Mouse (Mus musculus): ENCODE measurements around the gene Cnbd2. TPM values are rescaled to one million over a fixed set of nuclear protein-coding genes. Genes with fewer than 3 reads are reported as not detected.

Cnbd2 gene
- polyA plus RNA-seq, 1 experiment, result 1.7 TPM

DNA sequence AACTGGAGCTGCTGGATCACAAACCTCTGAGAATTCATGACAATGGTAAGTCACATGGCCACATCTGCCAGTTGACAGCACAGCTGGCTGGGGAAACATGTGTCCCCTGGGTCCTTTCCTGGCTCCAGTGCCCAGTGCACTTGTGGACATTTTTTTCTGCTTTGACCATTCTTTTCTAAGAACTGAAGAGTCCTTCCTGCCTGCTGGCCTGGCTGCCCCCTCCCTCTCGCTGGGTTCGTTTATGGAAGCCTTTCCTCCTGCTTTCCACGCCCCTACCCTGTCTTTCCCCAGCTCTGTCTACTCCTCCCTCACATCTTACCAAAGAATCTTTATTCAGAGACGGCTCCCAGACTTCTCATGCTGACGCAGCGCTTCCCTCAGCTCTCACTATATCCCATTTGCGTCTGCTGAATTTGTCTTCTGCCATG lies 41.2 kb downstream of the Cnbd2 start:
- Histone ChIP-seq H3K4me3 (ENCODE audit: insufficient read depth, poor library complexity, severe bottlenecking) (no peak overlapping the region), H3ac (ENCODE audit: control insufficient read depth, insufficient read length, low read depth) (no peak overlapping the region), H3K79me3 (ENCODE audit: low read depth) (no peaks in the 10 kb centered on the region), H3K36me3 (ENCODE audit: control insufficient read depth, insufficient read depth) (no peaks in the 10 kb centered on the region), H3K27me3 (ENCODE audit: control insufficient read depth, insufficient read depth, insufficient read length) (no peaks in the 10 kb centered on the region), H3K79me2 (ENCODE audit: control insufficient read depth, insufficient read depth) (no peaks in the 10 kb centered on the region)
- TF ChIP-seq MYOD1 (IDR thresholded peaks at IDR 0.05; ENCODE audit: control insufficient read depth, insufficient read length, low read depth) (no peak), USF1 (IDR thresholded peaks at IDR 0.05; ENCODE audit: low read depth) (peak; percentile 39)

DNA sequence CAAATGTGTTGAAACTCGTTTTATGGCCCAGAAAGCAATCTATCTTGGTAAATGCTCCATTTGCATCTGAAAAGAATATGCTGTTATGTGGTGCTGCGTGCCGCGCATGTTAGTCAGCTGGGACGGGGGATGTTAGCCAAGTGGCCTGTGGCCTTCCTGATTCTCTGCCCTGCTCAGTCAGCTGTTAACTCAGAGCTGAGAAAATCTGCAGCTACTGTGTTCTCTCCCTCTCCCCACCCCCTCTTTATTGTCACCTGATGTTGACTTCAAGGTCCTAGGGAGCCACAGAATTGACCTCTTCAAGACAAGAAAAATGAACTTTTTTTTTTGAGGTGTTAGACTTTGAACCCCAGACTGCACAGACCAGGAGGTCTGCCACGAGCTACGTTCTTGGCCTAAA lies 43.9 kb downstream of the Cnbd2 start:
- Histone ChIP-seq H3ac (ENCODE audit: control insufficient read depth, insufficient read length, low read depth) (no peak overlapping the region), H3K36me3 (ENCODE audit: control insufficient read depth, insufficient read depth) (no peaks in the 10 kb centered on the region), H3K79me2 (ENCODE audit: control insufficient read depth, insufficient read depth) (no peaks in the 10 kb centered on the region), H3K79me3 (ENCODE audit: low read depth) (no peaks in the 10 kb centered on the region), H3K27me3 (ENCODE audit: control insufficient read depth, insufficient read depth, insufficient read length) (no peaks in the 10 kb centered on the region), H3K4me3 (ENCODE audit: insufficient read depth, poor library complexity, severe bottlenecking) (no peak overlapping the region)
- no peak for TF ChIP-seq CTCF (IDR thresholded peaks at IDR 0.05; ENCODE audit: control insufficient read depth, insufficient read depth, insufficient read length)
- no peak for TF ChIP-seq FOSL1 (IDR thresholded peaks at IDR 0.05; ENCODE audit: insufficient read depth, low read length, poor library complexity, severe bottlenecking)

DNA sequence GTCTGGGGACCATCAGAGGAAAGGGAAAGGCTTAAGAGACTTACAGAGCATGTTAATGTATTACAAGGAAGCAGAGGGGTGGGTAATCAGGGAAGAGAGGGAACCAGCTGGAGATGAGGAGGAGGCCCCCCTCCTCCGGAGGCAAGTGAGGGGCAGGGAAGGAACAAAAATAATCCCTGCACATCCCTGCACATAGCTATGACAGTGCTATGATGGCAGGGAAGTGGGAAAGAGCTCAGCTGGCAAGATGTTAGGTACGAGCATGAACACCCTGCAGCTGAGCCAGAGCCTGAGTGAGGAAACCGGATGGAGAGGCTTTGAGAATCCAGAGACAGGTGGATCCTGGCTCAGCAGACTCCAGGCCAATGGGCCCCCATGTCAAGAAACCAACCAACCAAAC lies 56.4 kb downstream of the Cnbd2 start:
- Histone ChIP-seq H3K79me3 (ENCODE audit: low read depth) (no peaks in the 10 kb centered on the region), H3K79me2 (ENCODE audit: control insufficient read depth, insufficient read depth) (no peaks in the 10 kb centered on the region), H3K4me3 (ENCODE audit: insufficient read depth, poor library complexity, severe bottlenecking) (no peak overlapping the region), H3K27me3 (ENCODE audit: control insufficient read depth, insufficient read depth, insufficient read length) (no peaks in the 10 kb centered on the region), H3ac (ENCODE audit: control insufficient read depth, insufficient read length, low read depth) (no peak overlapping the region), H3K36me3 (ENCODE audit: control insufficient read depth, insufficient read depth) (no peaks in the 10 kb centered on the region)
- no peak for TF ChIP-seq MYOG (IDR thresholded peaks at IDR 0.05; ENCODE audit: control insufficient read depth, extremely low read depth, insufficient read length)
- TF ChIP-seq CEBPB (IDR thresholded peaks at IDR 0.05; ENCODE audit: low read depth), result no peak
- TF ChIP-seq FOSL1 (IDR thresholded peaks at IDR 0.05; ENCODE audit: insufficient read depth, low read length, poor library complexity, severe bottlenecking), result no peak
- TF ChIP-seq MAX (IDR thresholded peaks at IDR 0.05), result no peak
- no peak for TF ChIP-seq CTCF (IDR thresholded peaks at IDR 0.05; ENCODE audit: control insufficient read depth, insufficient read depth, insufficient read length)
- TF ChIP-seq MYOD1 (IDR thresholded peaks at IDR 0.05; ENCODE audit: control insufficient read depth, insufficient read length, low read depth), result no peak
- no peak for TF ChIP-seq USF1 (IDR thresholded peaks at IDR 0.05; ENCODE audit: low read depth)

DNA sequence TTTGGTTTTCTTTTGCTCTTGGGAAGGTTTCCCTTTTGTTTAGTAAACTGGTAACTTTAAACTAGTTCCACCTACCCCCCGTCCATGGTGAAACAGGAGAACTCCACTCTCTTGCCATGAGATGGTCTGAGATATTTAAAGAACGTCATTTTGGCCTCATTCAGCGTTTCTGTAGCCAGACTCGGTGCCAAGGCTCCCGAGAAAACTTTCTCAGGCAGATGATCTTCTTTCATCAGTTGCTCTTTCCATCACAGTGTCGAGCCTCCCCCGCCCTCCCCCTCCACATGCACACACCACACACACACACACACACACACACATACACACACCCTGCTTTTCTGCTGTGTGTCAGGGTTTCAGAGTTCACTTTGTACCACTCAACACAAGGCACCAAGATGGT lies 58.8 kb downstream of the Cnbd2 start:
- Histone ChIP-seq H3ac (ENCODE audit: control insufficient read depth, insufficient read length, low read depth) (no peak overlapping the region), H3K4me3 (ENCODE audit: insufficient read depth, poor library complexity, severe bottlenecking) (no peak overlapping the region), H3K79me3 (ENCODE audit: low read depth) (no peaks in the 10 kb centered on the region), H3K36me3 (ENCODE audit: control insufficient read depth, insufficient read depth) (no peaks in the 10 kb centered on the region), H3K27me3 (ENCODE audit: control insufficient read depth, insufficient read depth, insufficient read length) (no peaks in the 10 kb centered on the region), H3K79me2 (ENCODE audit: control insufficient read depth, insufficient read depth) (no peaks in the 10 kb centered on the region)
- no peak for TF ChIP-seq MYOG (IDR thresholded peaks at IDR 0.05; ENCODE audit: control insufficient read depth, extremely low read depth, insufficient read length)
- TF ChIP-seq CTCF (IDR thresholded peaks at IDR 0.05; ENCODE audit: control insufficient read depth, insufficient read depth, insufficient read length), result no peak
- no peak for TF ChIP-seq MYOD1 (IDR thresholded peaks at IDR 0.05; ENCODE audit: control insufficient read depth, insufficient read length, low read depth)
- TF ChIP-seq FOSL1 (IDR thresholded peaks at IDR 0.05; ENCODE audit: insufficient read depth, low read length, poor library complexity, severe bottlenecking), result no peak
- no peak for TF ChIP-seq CEBPB (IDR thresholded peaks at IDR 0.05; ENCODE audit: low read depth)
- no peak for TF ChIP-seq MAX (IDR thresholded peaks at IDR 0.05)
- TF ChIP-seq USF1 (IDR thresholded peaks at IDR 0.05; ENCODE audit: low read depth), result no peak

DNA sequence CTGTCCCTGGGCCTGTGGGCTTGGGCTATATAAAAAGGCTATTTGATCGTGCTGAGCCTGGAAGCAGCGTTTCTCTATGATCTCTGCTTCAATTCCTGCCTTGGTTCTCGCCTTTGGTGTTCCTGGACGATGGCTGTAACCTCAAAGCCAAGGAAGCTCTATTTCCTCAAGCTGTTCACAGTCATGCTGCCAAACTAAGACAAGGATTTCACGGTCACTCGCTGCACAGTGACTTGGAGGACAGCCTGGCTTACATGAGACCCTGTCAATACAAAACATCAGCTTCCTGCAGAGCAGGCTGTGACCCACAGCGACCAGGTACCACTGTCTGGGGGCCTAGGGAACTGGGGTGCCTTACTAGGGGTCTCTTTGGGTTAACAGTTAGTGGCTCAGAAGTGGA lies 64.9 kb downstream of the Cnbd2 start:
- no peak for TF ChIP-seq CEBPB (IDR thresholded peaks at IDR 0.05; ENCODE audit: low read depth)
- TF ChIP-seq MYOG (IDR thresholded peaks at IDR 0.05; ENCODE audit: control insufficient read depth, extremely low read depth, insufficient read length), result no peak
- TF ChIP-seq MYOD1 (IDR thresholded peaks at IDR 0.05; ENCODE audit: control insufficient read depth, insufficient read length, low read depth), result no peak
- TF ChIP-seq USF1 (IDR thresholded peaks at IDR 0.05; ENCODE audit: low read depth), result no peak
- no peak for TF ChIP-seq MAX (IDR thresholded peaks at IDR 0.05)
- no peak for TF ChIP-seq CTCF (IDR thresholded peaks at IDR 0.05; ENCODE audit: control insufficient read depth, insufficient read depth, insufficient read length)
- TF ChIP-seq FOSL1 (IDR thresholded peaks at IDR 0.05; ENCODE audit: insufficient read depth, low read length, poor library complexity, severe bottlenecking), result no peak
- Histone ChIP-seq H3K4me3 (ENCODE audit: insufficient read depth, poor library complexity, severe bottlenecking) (no peak overlapping the region), H3K79me2 (ENCODE audit: control insufficient read depth, insufficient read depth) (no peaks in the 10 kb centered on the region), H3K27me3 (ENCODE audit: control insufficient read depth, insufficient read depth, insufficient read length) (no peaks in the 10 kb centered on the region), H3K79me3 (ENCODE audit: low read depth) (no peaks in the 10 kb centered on the region), H3K36me3 (ENCODE audit: control insufficient read depth, insufficient read depth) (no peaks in the 10 kb centered on the region), H3ac (ENCODE audit: control insufficient read depth, insufficient read length, low read depth) (no peak overlapping the region)

DNA sequence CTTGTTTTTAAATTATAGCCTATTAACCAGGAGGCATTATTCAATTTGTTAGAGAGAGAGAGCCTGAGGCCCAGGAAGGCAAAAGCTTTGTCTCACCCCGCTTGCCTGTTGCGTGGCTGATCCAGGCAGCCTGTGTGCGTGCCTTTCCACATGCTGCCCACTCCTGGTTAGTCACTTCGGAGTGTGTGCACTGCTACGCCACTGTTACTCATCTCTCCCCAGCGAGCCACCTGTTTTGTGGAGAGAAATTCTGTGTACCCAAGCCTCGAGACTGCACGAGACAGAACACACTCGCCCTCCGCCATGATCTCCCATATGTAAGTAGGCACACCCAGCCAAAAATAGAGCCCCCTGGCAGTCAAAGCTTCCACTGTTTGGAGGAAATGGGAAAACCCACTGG lies 67.8 kb downstream of the Cnbd2 start:
- Histone ChIP-seq H3K27me3 (ENCODE audit: control insufficient read depth, insufficient read depth, insufficient read length) (no peaks in the 10 kb centered on the region), H3K79me3 (ENCODE audit: low read depth) (no peaks in the 10 kb centered on the region), H3K36me3 (ENCODE audit: control insufficient read depth, insufficient read depth) (no peaks in the 10 kb centered on the region), H3K4me3 (ENCODE audit: insufficient read depth, poor library complexity, severe bottlenecking) (no peak overlapping the region), H3K79me2 (ENCODE audit: control insufficient read depth, insufficient read depth) (no peaks in the 10 kb centered on the region), H3ac (ENCODE audit: control insufficient read depth, insufficient read length, low read depth) (peak overlapping the region; percentile 12)
- TF ChIP-seq MYOD1 (IDR thresholded peaks at IDR 0.05; ENCODE audit: control insufficient read depth, insufficient read length, low read depth) (peak; percentile 57), FOSL1 (IDR thresholded peaks at IDR 0.05; ENCODE audit: insufficient read depth, low read length, poor library complexity, severe bottlenecking) (no peak)
